Mouse (Mus musculus): ENCODE measurements around the gene Ankrd31.

- TF ChIP-seq CTCF (conservative IDR thresholded peaks at IDR 0.05; ENCODE audit: insufficient read depth, insufficient read length, low read depth, low read length) (no peak), POLR2A (IDR thresholded peaks at IDR 0.05; ENCODE audit: low read depth, low read length) (no peak)
These were observed 5.2 kb upstream of the Ankrd31 start for GRCm38 (mm10) chr13:96742871-96743270.

All from kidney, adult 2 months (tissue).